Mouse (Mus musculus): Measurements from ENCODE around the gene Map3k4. TPM values are rescaled to one million over a fixed set of nuclear protein-coding genes. Genes with fewer than 3 reads are reported as not detected.

Map3k4 gene
- 10 to 100 TPM; 10.0 to 11.9 TPM for polyA plus RNA-seq (2017; shearing (Covaris generic))

DNA sequence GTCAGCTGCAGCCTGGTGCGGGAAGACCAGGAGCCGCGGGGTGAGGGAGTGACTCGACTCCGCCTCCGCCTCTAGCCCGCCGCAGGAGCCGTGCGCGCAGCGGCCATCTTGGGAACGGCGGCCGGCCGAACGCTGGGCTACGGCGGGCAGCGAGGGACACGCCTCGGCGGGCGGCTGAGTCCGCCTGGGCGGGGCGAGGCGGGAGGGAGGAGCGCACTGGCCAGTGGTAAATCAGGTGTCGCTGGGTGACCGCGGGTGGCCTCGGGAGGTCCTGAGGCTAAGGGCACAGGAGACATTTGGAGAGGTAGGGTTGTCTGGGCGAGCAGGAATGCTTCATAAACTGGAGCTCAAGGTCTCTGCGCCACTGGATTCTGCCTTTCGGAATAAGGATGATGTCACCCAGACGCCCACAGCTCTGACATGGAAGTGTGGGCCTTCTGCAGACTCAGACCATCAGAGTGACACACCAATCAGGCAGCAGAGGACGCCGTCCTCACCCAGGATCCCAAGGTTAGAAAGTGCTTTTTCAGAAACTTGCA lies at the start of gene Map3k4:
Gene Map3k4, minus strand, starts transcription at position 134 of the 539 bp plus-strand sequence.
- ATAC-seq = peak; percentile 84

- ATAC-seq = peak; percentile 48
Observed at GRCm38 (mm10) chr17:12367373-12367930, 48.9 kb upstream of the Map3k4 start.

DNA sequence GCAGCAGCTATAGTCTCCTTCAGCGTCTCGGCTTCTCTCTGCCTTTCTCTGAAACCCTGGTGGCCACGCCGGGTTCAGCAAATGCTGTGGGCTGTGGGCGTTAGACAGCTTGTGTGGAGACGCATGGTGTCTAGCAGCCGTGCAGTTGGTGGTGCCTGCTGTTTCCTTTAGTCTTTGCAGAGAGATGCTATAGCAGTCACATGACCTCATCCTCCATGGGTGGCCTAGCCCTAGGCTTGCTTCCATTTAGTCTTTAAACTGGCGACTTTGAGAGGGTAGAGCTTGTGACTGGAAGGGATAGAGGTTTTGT lies 45.8 kb upstream of the Map3k4 start:
- ATAC-seq = peak; percentile 58

- ATAC-seq = peak; percentile 82
Observed at GRCm38 (mm10) chr17:12363601-12364425, 45.2 kb upstream of the Map3k4 start.

- ATAC-seq = no peak
Observed at GRCm38 (mm10) chr17:12359876-12360275, 41.3 kb upstream of the Map3k4 start.

DNA sequence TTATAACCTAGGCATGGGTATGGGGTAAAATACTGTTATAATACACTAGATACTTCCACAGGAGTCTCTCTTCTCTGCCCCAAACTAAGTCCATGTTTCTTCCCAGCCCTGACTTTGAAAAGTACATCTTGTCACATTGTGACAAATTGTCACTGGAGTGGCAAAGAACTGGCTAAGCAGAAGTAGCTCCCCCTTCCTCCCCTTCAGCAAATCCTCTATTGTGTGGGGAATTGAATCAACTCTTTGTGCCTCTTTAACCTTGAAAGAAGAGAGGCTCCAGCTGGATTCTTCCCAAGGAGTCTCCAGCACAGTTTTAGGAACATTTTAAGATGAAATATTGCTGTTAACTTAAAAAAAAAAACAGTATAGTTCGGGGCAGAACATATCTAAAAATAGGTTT lies 34.2 kb upstream of the Map3k4 start:
- ATAC-seq = no peak

DNA sequence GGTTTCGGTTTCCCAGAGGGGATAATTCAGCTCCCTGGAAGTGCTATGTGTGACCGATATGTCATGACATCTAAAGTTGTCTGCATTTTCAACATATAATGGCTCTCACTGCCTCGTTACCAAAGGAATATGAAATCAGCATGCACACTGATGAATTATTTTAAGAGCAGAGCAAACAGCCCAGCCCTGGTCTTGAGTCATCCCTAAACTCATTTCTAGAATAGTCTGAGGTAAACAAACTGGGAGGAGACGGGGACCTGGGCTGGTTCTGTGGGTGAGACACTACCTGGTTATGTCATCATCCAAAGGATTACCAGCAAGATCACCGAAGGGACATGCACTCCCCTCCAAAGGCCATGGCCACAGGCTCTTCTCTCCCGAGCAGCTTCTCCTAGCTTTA lies 33.0 kb upstream of the Map3k4 start:
- no peak for ATAC-seq

- no peak for ATAC-seq
Observed at GRCm38 (mm10) chr17:12347462-12347861, 28.9 kb upstream of the Map3k4 start.

GRCm38 (mm10) chr17:12343702-12344376 lies 25.2 kb upstream of the Map3k4 start:
- ATAC-seq = no peak

- ATAC-seq = no peak
Observed at GRCm38 (mm10) chr17:12337156-12337555, 18.6 kb upstream of the Map3k4 start.

DNA sequence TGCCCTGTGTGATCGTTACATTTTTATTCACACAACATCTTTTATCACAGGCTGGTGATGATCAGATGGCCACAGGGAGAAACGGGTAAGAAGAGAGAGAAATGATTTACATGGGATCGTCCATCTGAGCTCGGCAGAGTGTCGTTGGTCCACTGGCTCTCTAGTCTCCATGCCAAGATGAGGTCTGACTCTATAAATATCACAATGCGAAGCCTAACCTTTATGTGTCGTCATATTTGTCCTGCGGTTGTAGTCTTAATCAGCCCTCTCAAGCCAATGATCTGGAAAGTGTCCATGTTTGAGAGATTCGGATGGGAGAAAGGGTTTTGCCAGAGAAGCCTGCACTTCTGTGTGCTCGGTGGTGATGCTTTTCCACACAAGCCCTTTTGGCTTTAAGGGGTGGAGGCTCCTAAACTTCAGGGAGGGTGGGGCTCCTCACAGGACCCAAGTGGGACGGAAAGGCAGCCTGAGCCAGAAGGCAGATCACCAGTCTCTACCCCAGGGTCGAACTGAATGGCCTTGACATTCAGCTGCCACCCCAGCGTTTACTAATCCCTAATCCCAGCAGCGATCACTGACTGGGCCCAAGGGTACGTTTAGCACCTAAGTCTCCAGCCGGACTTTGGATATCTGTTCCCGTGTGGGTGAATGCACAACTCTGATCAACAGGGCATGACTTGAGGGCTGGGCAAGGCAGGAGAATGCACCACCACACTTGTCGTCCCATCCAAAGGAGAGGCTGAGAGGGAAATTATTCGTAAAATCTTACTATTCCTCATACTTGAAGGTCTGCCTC lies 17.7 kb upstream of the Map3k4 start:
- ATAC-seq = no peak

DNA sequence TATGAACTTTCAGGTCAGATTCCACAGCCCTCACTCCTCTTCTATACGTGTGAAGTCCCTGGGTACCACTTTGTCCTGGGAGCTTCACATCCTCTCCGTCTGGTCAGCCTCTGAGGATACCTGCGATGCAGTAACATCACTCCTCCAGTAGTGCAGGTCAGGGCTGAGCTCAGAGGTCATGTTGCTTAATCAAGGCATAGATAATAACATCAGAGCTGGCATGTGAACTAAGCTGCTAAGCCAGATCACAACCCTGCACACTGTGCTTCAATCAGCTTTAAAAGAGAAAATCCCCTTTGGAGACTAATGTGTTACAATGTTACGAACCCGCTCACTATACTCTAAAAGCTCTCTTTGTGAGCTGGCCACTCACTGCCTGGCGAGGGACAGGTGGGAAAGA lies 16.5 kb upstream of the Map3k4 start:
- no peak for ATAC-seq

GRCm38 (mm10) chr17:12327847-12328518 lies 9.4 kb upstream of the Map3k4 start:
- ATAC-seq = no peak

DNA sequence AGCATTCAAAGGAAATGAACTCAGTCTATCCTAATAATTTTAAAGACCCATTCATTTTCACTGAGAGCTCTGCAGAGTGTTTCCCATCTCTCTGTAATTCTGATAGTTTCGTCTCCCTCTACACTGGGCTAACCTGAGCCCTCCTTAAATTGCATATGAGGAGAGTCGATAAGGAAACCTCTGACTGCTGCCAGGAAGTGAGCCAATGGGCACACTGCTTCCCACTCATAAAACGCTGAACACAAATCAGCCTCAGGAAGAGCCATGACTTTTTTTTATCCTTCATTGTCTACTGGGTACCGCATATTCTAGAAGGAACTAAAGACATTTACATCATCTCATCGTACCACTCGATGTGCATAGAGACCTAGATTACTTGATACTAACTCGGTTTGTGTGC lies 1.2 kb upstream of the Map3k4 start:
- no peak for ATAC-seq

DNA sequence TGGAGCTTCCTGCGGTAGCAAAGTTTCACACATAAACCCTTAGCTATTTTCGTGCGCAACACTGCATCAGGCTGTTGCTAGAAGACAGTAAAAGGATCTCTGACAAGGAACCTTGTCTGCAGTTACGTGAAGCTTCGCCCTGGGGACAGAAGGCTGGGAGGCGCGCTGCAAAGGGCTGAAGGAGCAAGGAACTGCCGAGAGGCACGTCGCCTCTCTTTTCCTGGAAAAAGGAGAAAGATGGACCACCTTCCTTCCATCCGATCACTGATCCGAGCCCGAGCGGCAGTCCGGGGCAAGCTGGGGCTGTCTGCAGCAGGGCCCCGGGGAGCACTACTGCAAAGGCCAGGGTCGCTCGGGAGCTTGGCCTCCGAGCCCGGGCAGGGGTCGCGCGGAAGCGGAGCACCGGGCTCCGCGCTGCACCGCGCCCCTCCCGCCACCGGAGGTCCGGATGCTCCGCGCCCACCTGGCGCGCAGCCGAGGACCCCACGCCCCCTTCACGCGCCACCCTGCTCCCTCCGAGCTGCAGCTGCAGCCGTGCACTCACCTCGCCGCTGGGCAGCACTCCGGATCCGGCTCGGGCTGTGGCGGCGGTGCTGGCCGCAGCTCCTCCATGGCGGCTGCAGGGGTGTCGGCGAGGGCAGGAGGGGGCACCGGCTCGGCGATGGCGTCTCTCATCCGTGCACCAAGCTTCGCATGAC lies 493 bp downstream of the Map3k4 start:
- peak; percentile 52 for ATAC-seq

GRCm38 (mm10) chr17:12317607-12317953 lies 1.0 kb downstream of the Map3k4 start:
- ATAC-seq = no peak

DNA sequence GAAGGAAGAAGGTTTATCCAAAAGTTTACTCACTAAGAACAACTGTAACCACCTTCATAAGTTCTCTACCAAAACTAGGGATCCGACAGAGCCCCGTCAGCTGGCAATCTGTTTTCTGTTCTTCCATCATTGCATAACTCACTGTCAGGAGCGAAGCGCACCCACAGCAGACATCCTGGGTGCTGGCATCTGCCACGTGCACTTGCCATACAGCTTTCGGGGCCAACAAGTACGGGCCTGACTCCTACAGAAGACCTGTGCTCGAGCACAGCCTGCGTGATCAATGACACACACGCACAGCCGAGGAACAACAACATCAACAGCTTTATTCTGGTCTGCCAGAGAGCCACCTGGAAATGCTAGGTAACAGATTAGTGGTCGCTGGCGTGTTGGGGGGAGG lies 2.3 kb downstream of the Map3k4 start:
- no peak for ATAC-seq

- no peak for ATAC-seq
Observed at GRCm38 (mm10) chr17:12312248-12312647, 6.3 kb downstream of the Map3k4 start.

DNA sequence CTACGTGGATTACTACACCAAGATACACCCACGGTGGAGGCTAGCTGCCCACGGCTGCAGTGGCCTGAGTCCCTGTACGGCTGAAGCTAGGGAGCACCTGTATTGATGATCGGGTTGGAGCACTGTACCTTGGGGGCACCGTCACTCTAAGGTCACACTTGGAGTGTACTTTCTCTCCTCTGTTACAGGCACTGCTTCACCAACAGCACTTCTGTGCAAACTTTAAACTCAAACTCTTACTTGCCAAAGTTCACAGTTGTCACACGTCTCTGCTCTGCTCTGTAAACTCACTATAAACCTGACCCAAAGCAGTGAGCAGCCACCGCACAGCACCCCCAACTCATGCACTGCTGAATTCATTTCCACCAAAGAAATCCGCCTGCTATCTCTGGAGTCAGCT lies 9.1 kb downstream of the Map3k4 start:
- ATAC-seq = no peak

GRCm38 (mm10) chr17:12309059-12309458 lies 9.5 kb downstream of the Map3k4 start:
- ATAC-seq = no peak

DNA sequence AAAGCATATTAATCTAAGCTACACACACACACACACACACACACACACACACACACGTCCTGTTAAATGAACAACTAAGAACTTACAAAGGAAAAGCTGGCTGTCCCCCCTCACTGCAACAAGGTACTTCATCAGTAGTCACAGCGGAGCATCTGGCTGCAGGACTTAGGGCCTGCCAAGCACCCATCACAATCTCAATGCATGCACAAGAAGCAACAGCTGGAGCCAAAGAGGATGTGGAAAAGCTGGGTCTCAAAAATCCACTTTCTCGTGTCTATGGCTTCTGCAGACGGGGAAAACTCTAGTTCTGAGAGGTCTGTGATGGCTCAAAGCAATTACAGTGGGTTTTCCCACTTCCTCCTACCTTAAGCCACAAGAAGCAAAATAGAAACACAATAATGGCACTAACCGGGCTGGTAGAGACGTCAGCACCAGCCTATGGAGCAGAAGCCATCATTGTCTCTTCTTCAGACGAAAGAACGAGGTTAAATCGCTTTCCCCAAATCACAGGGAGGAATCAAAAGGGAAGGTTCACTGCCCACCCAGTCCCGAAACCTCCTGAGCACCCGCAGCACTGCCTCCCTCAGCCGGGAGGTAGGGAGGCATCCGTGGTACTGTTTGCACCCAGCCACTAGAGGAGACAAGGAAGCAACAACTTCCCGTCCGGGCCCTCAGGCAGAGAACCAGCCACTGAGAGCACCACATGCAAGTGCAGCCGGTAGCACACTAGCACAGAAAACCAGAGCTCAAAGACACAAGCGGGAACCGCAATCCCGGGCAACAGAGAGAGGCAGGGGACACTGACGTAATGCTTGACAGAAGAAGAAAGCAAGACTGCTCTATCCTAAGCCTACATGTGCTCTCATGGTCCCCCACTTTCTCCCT lies 11.1 kb downstream of the Map3k4 start:
- ATAC-seq = peak; percentile 93
